Mouse (Mus musculus) cerebellum, postnatal 25 days (tissue): ENCODE measurements around the gene Stard7.
A peak's percentile ranks its signal among the peaks of the same experiment; 100 is the strongest.

Experiments
- DNase-seq, 2 experiments: peaks; one replicate each; pipeline ENCODE4 v3.0.0; 2021; ENCODE audit warnings: mixed read lengths in 2 of 2

Stard7 gene

DNA sequence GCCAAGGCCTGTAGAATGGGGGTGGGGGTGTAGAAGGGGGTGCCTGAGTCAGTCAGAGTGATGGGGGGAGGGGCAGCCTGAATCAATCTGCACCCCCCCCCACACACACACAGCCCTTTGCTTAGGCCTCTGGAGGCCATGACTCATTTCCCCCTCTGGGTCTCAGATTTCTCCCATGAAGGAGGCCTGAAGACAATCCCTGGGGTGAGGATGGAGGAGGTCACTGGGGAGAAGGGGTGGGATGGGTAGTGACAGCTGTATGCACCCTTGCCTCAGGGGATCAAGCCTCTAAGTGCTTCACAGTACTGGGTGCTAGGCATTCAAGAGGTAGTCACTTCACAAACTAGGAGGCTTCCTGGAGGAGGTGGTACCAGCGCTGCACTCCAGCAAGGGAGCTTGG is 53.6 kb downstream of the Stard7 start:
- DNase-seq = no peak

DNA sequence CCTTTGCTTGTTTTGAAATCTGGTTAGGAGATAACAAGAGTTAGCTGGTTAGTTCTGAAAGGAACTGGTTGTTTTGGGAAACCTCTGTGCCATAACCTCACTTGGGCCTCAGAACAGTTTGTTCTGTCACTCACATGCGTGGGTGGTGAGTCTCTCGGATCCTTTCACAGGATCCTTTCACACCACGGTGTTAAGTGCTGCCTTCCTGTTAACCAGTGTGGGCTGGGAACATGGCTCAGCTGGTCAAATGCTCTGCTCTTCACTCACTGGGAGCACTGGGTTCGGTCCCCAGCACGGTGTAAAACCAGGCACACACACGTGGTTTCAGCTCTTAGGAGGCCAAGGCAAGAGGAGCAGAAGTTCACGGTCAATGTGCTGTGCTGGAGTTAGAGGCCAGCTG is 54.4 kb downstream of the Stard7 start:
- DNase-seq = no peak

DNA sequence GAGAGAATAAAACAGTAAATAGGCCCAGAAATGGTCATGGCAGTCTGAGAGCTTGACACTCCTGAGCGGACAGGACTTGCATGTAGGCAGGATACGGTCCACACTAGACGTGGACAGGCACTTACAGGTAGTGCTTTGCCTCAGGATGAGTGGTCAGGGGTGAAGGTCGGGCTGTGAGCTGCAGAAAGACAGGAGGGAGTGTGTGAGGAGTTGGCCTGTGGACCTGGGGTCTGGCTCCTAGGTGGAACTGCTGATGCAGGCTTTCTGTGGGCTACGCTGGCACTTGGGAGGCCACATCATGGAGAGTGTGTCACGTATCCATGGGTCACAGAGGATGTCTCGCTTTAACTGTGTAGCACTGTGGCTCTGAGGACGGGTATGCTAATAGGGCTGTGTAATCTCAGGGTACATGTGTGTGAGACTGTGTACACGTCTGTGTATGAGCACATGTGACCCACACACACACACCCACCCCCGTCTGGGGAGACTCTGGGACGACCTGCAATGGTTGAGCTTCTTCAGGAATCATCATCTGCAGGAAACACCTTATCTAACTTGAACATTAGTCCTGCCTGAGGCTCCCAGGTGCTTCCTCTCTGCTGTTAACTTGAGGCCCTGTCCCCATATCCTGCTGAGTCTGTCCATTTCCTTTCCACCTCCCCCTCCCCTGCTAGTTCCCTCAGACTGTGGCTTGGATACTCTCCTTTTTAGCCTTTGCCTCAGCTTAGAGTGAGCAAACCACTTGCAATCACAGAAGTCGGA is 58.3 kb downstream of the Stard7 start:
- no peak for DNase-seq

DNA sequence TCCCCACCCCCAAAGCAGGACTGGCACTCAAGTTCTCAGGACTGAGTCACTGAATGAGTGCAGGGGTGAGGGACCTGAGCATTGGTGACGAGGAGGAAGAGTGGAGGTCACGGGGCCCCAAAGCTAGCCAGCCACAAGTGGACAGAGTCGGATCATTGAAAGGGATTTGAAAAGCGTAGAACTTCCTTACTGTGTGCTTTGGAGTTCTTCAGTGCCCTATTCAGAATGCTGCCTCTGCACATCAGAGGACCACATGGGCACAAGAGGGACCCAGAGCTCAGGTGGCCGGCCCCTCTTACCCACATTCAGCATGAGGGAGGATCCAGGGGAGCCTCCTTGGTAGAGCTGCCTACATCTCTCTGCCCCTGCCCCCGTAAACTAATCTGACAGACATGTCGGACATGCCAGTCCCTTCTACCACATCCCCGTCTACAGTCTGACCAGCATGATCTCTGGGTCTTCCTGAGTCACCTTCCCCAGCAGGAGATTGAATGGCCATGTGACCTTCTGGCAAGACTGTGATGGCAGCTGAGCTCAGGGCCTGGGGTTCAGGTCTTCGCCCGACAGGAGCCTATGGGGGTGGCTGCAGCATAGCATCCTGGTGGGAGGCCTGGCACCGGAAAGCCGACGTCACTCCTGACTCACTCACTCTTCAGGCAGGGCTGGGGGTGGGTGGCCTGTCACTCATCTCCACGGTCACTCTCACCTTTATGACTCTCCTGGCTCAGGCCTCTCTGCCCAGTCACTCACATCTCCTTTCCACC is 63.0 kb downstream of the Stard7 start:
- DNase-seq = no peak

DNA sequence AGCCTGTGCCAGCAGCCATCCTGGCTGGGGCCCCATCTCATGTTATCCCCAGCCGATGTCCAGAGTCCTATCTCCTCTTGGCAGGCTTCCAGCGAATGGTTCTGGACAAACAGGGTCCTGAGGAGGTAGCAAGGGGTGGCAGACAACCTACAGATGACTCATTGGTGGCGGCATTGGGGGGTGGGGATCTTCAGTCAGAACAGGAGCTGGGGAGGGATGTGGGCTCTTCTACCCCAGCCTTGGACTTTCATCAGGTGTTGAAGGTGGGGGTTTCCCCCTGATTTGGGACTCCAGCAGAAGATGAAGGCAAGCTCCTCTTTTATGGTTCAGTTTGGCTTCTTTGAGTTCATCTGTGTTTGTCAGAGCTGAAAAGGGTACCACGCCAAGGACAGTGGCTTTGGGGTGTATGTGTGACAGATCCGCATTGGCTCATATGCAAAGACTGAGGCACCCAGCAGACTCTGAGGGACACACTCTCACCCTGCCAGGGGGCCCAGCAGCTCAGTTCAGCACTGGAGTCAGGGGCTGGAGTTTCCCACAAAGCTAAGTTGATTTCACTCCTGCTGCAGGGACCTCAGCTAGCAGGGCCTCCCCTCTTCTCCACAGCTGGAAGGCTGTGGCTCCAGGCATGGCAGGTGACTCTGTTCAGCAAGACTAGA is 64.1 kb downstream of the Stard7 start:
- no peak for DNase-seq

DNA sequence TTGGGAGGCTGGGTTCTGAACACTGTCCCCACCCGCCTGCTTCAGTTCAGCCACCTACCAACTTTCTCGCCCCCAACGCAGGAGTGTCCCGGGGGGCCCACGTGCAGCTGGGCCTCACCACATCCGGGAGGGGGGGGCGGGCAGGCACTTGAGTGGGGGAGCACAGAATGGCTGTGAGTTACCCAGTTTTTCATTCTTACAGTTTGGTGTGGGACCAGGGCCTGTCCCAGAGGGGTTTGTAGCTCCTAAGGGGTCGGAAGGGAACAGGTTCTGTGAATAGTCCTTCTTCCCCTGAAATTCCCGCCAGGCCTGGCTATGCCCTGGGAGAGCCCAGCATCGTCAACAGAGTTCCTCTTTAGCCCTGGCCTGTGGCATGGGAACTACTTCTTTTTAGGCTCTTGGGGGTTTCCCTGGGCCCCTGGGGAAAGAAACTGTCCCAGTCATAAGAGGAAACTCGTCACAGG is 65.1 kb downstream of the Stard7 start:
- DNase-seq = no peak

GRCm38 (mm10) chr2:127335767-127336496 is 65.9 kb downstream of the Stard7 start, which contains the start of gene Dusp2:
Dusp2 (plus strand) TSS chr2:127336159.
- peak; percentile 68 to 82 for DNase-seq

DNA sequence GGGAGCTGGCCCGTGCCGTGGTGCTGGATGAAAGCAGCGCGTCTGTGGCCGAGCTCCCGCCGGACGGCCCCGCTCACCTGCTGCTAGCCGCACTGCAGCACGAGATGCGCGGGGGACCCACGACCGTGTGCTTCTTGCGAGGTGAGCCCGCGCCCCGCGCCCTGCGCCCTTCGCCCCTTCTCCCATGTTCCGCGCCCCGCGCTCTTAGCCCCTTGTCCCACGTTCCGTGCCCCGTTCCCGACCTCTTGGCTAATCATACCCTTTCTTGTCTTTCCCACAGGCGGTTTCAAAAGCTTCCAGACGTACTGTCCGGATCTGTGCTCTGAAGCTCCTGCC is 66.4 kb downstream of the Stard7 start:
- DNase-seq = peak in 1 of 2 experiments; percentile 23

DNA sequence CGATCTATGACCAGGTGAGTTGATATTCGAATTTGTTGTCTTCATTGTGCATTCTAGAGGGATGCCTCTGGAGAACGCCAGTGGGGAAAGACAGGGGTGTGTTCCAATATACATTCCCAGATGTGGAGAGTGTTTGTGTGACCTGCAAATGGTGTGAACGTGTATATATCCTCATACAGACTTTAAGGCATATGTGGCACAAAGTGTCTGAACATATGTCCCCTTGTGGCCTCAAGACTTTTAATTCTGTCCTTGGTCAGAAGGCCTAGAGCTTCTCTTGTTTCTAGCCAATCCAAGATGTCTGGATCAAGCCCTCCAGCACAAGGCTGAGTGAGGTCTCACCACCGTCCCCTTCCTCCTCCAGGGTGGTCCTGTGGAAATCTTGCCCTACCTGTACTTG is 66.9 kb downstream of the Stard7 start:
- no peak for DNase-seq

DNA sequence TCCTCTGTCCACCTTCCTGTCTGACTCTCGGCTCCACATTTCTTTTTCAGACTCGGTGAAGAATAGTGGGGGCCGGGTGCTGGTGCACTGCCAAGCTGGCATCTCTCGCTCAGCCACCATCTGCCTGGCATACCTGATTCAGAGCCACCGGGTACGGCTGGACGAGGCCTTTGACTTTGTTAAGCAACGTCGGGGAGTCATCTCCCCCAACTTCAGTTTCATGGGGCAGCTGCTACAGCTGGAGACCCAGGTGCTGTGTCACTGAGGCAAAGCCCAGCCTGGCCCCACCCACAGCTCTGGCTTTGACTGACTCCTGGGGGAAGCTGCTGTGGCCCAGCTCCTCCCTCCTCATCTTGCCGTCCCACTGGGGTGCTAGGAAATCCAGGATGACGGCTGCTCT is 67.5 kb downstream of the Stard7 start:
- peak; percentile 49 to 64 for DNase-seq

DNA sequence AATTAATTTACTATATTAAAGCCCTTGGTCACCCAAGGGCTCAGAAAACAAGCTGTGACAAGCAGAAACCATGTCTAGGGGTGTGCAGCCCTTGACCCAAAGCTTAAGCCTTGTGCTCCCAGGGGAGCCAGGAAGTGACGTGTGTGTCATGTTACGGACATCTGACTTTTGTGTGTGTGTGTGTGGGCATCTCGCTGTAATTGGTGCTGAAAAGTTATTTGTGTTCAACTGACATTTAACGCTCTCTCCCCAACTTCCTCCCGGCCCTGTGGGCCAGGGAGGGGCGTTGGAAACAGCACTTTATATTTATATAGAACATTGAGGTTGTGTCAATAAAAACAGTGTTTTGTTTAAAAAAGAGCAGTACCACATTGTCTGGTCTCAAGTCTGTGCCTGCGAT is 68.0 kb downstream of the Stard7 start:
- no peak for DNase-seq

- DNase-seq = no peak
These were observed 68.4 kb downstream of the Stard7 start, which contains the start of gene Astl for GRCm38 (mm10) chr2:127338416-127338815. Astl (plus strand) TSS chr2:127338639.

- no peak for DNase-seq
These were observed 68.8 kb downstream of the Stard7 start for GRCm38 (mm10) chr2:127338833-127339232.

DNA sequence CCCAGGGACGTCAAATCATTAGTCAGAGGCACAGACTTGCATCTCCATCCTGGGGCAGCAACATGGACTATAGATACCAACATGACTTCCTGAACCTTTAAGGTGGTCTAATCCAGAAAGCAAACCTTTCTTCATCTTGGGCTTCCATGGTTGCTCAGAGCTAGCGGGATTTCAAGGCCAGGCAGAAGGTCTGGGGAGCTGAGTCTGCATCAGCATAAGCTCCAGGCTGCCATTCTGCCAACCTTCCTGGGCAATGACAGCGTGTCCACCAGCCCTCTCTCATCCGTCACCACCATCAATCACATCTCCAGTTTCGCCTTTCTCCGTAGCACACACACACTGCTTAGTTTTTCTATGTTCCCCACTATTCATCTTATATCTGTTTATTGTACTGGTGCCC is 69.2 kb downstream of the Stard7 start:
- DNase-seq = no peak

DNA sequence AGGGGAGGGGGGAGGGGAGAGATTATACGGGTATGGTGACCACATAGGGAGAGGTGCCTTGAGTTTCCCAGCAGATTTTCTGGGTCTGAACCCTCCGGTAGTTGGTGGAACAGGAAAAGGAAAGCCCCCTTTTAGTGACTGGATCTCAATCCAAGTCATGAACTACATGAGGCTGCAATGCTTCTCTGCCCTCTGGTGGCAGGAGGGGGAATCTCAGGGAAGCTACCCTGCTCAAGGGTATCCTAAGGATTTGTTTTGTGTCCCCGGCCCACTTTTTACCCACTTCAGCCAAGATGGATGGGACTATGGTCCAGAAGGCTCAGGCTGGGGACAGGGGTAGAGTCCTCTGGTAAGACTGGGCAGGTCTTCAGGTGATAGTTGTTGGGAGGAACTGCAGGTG is 71.1 kb downstream of the Stard7 start:
- peak; percentile 57 to 72 for DNase-seq

GRCm38 (mm10) chr2:127346334-127346733 is 76.3 kb downstream of the Stard7 start:
- DNase-seq = no peak

- DNase-seq = peak; percentile 20 to 24
These were observed 77.3 kb downstream of the Stard7 start for GRCm38 (mm10) chr2:127347147-127347985.
